Mouse (Mus musculus): Measurements from ENCODE around the gene Brpf1. TPM values are rescaled to one million over a fixed set of nuclear protein-coding genes. Genes with fewer than 3 reads are reported as not detected.

The Brpf1 gene
- polyA plus RNA-seq (2014; fragmentation: Illumina TruSeq; extraction: RNeasy Lipid Tissue Mini Kit (QIAGEN cat#74804); ENCODE audit: low read depth, low replicate concordance) = 1.6 TPM

GRCm38 (mm10) chr6:113306986-113307349, at the start of gene Brpf1:
Brpf1 (plus strand) TSS chr6:113307137.

GRCm38 (mm10) chr6:113282101-113282802, 24.7 kb upstream of the Brpf1 start, which contains the start of gene Cpne9:
Cpne9 (plus strand) TSS chr6:113282307.

GRCm38 (mm10) chr6:113326533-113327315, 19.8 kb downstream of the Brpf1 start, which contains the start of gene Ogg1:
Ogg1 (plus strand) TSS chr6:113326972.

GRCm38 (mm10) chr6:113343177-113344092, 36.5 kb downstream of the Brpf1 start, which contains the start of gene Camk1:
Camk1 (minus strand) TSS chr6:113343984.

Other genes starting within 250 kb of the Brpf1 start
- gene Setd5, start 229.8 kb upstream of the Brpf1 start, polyA plus RNA-seq (2014; fragmentation: Illumina TruSeq; extraction: RNeasy Lipid Tissue Mini Kit (QIAGEN cat#74804); ENCODE audit: low read depth, low replicate concordance) = 25.8 TPM
- not detected for gene Lhfpl4, start 111.8 kb upstream of the Brpf1 start, polyA plus RNA-seq (2014; fragmentation: Illumina TruSeq; extraction: RNeasy Lipid Tissue Mini Kit (QIAGEN cat#74804); ENCODE audit: low read depth, low replicate concordance)
- 15.3 TPM for gene Mtmr14, start 69.3 kb upstream of the Brpf1 start, polyA plus RNA-seq (2014; fragmentation: Illumina TruSeq; extraction: RNeasy Lipid Tissue Mini Kit (QIAGEN cat#74804); ENCODE audit: low read depth, low replicate concordance)
- not detected for gene Cpne9, start 24.8 kb upstream of the Brpf1 start, polyA plus RNA-seq (2014; fragmentation: Illumina TruSeq; extraction: RNeasy Lipid Tissue Mini Kit (QIAGEN cat#74804); ENCODE audit: low read depth, low replicate concordance)
- gene Ogg1, start 19.8 kb downstream of the Brpf1 start, polyA plus RNA-seq (2014; fragmentation: Illumina TruSeq; extraction: RNeasy Lipid Tissue Mini Kit (QIAGEN cat#74804); ENCODE audit: low read depth, low replicate concordance) = 1.8 TPM
- gene Camk1, start 36.8 kb downstream of the Brpf1 start, polyA plus RNA-seq (2014; fragmentation: Illumina TruSeq; extraction: RNeasy Lipid Tissue Mini Kit (QIAGEN cat#74804); ENCODE audit: low read depth, low replicate concordance) = 7.2 TPM
- 1.7 TPM for gene Tada3, start 70.7 kb downstream of the Brpf1 start, polyA plus RNA-seq (2014; fragmentation: Illumina TruSeq; extraction: RNeasy Lipid Tissue Mini Kit (QIAGEN cat#74804); ENCODE audit: low read depth, low replicate concordance)
- gene Arpc4, start 71.0 kb downstream of the Brpf1 start, polyA plus RNA-seq (2014; fragmentation: Illumina TruSeq; extraction: RNeasy Lipid Tissue Mini Kit (QIAGEN cat#74804); ENCODE audit: low read depth, low replicate concordance) = 50.2 TPM
- gene Ttll3, start 82.1 kb downstream of the Brpf1 start, polyA plus RNA-seq (2014; fragmentation: Illumina TruSeq; extraction: RNeasy Lipid Tissue Mini Kit (QIAGEN cat#74804); ENCODE audit: low read depth, low replicate concordance) = 0.93 TPM
- 1.1 TPM for gene Rpusd3, start 112.2 kb downstream of the Brpf1 start, polyA plus RNA-seq (2014; fragmentation: Illumina TruSeq; extraction: RNeasy Lipid Tissue Mini Kit (QIAGEN cat#74804); ENCODE audit: low read depth, low replicate concordance)
- gene Cidec, start 128.6 kb downstream of the Brpf1 start, polyA plus RNA-seq (2014; fragmentation: Illumina TruSeq; extraction: RNeasy Lipid Tissue Mini Kit (QIAGEN cat#74804); ENCODE audit: low read depth, low replicate concordance) = not detected
- 15.9 TPM for gene Jagn1, start 135.4 kb downstream of the Brpf1 start, polyA plus RNA-seq (2014; fragmentation: Illumina TruSeq; extraction: RNeasy Lipid Tissue Mini Kit (QIAGEN cat#74804); ENCODE audit: low read depth, low replicate concordance)
- gene Il17re, start 151.3 kb downstream of the Brpf1 start, polyA plus RNA-seq (2014; fragmentation: Illumina TruSeq; extraction: RNeasy Lipid Tissue Mini Kit (QIAGEN cat#74804); ENCODE audit: low read depth, low replicate concordance) = 0.21 TPM
- 1.3 TPM for gene Il17rc, start 164.3 kb downstream of the Brpf1 start, polyA plus RNA-seq (2014; fragmentation: Illumina TruSeq; extraction: RNeasy Lipid Tissue Mini Kit (QIAGEN cat#74804); ENCODE audit: low read depth, low replicate concordance)
- 5.1 TPM for gene Creld1, start 176.2 kb downstream of the Brpf1 start, polyA plus RNA-seq (2014; fragmentation: Illumina TruSeq; extraction: RNeasy Lipid Tissue Mini Kit (QIAGEN cat#74804); ENCODE audit: low read depth, low replicate concordance)
- gene Prrt3, start 194.8 kb downstream of the Brpf1 start, polyA plus RNA-seq (2014; fragmentation: Illumina TruSeq; extraction: RNeasy Lipid Tissue Mini Kit (QIAGEN cat#74804); ENCODE audit: low read depth, low replicate concordance) = not detected
- gene Emc3, start 224.5 kb downstream of the Brpf1 start, polyA plus RNA-seq (2014; fragmentation: Illumina TruSeq; extraction: RNeasy Lipid Tissue Mini Kit (QIAGEN cat#74804); ENCODE audit: low read depth, low replicate concordance) = 52.6 TPM
- gene Fancd2, start 224.5 kb downstream of the Brpf1 start, polyA plus RNA-seq (2014; fragmentation: Illumina TruSeq; extraction: RNeasy Lipid Tissue Mini Kit (QIAGEN cat#74804); ENCODE audit: low read depth, low replicate concordance) = 0.13 TPM

All from liver, adult 10 weeks (tissue).